Mouse (Mus musculus) forebrain, embryonic 11.5 days (tissue): ENCODE results near the gene Apol7a. TPM values are rescaled to one million over a fixed set of nuclear protein-coding genes. Genes with fewer than 3 reads are reported as not detected.
A peak's percentile ranks its signal among the peaks of the same experiment; 100 is the strongest.

Source experiments
- ATAC-seq: fragments of 200-750 bp; cut with Nextera tagmentation; replicated peaks from 2 replicates; pipeline ENCODE4 v1.8.0; 2017; ENCODE audit warnings: moderate TSS enrichment; ENCODE audit not compliant: low FRiP score
- DNase-seq: peaks from one replicate; pipeline ENCODE4 v3.0.0-alpha.2; 2017; ENCODE audit warnings: low spot score
- H3K27ac ChIP-seq: fragments of 300-500 bp; sonication (generic); 2 replicates; pipeline ENCODE4 v1.5.1; 2014; ENCODE audit warnings: low read depth, low read length
- H3K27me3 ChIP-seq: fragments of 300-500 bp; sonication (generic); 2 replicates; pipeline ENCODE4 v1.6.1; 2014; ENCODE audit warnings: mild to moderate bottlenecking, low read length, mixed read lengths; ENCODE audit not compliant: control insufficient read depth, insufficient read depth
- H3K36me3 ChIP-seq: fragments of 300-500 bp; sonication (generic); 2 replicates; pipeline ENCODE4 v1.6.1; 2014; ENCODE audit warnings: mild to moderate bottlenecking, low read length, moderate library complexity, mixed read lengths; ENCODE audit not compliant: control insufficient read depth, insufficient read depth
- H3K4me1 ChIP-seq: fragments of 300-500 bp; sonication (generic); replicated peaks from 2 replicates; pipeline ENCODE4 v1.6.1; 2014; ENCODE audit warnings: low read length, mixed read lengths; ENCODE audit not compliant: control insufficient read depth, insufficient read depth
- H3K4me2 ChIP-seq: fragments of 300-500 bp; sonication (generic); 2 replicates; pipeline ENCODE4 v1.6.1; 2014; ENCODE audit warnings: low read depth, mild to moderate bottlenecking, low read length, moderate library complexity, mixed read lengths; ENCODE audit not compliant: severe bottlenecking
- H3K4me3 ChIP-seq: fragments of 300-500 bp; sonication (generic); 2 replicates; pipeline ENCODE4 v1.5.1; 2014; ENCODE audit warnings: low read depth, low read length
- H3K9ac ChIP-seq: fragments of 300-500 bp; sonication (generic); 2 replicates; pipeline ENCODE4 v1.6.1; 2014; ENCODE audit warnings: low read length
- H3K9me3 ChIP-seq: fragments of 300-500 bp; sonication (generic); 2 replicates; pipeline ENCODE4 v1.6.1; 2016; ENCODE audit warnings: low read length, mixed read lengths; ENCODE audit not compliant: control insufficient read depth
- WGBS: fragments of 180-500 bp; shearing (Covaris S2); extraction: QIAGEN DNeasy Blood & Tissue Kit; methylation state at CpG from one replicate; pipeline ENCODE4 v1.1.7; 2014; 5-methylcytosine and 5-hydroxymethylcytosine counted together
- polyA plus RNA-seq: library from polyadenylated mRNA; unstranded; fragments of >200 nt; fragmentation: Nextera tagmentation; extraction: Ambion mirVana; gene quantifications from 2 replicates; pipeline ENCODE4 v1.2.1, GENCODE M21; 2014

Gene Apol7a
- polyA plus RNA-seq, 1 experiment from 2014 or later, result not detected

GRCm38 (mm10) chr15:77382271-77382850 is 16.5 kb downstream of the Apol7a start:
- no peak overlapping the region for H3K4me2 ChIP-seq
- 87% methylated on average over 10 of the region's 11 CpGs for WGBS

GRCm38 (mm10) chr15:77381481-77381880 is 17.4 kb downstream of the Apol7a start:
- Histone ChIP-seq H3K27me3 (no peaks in the 10 kb centered on the region), H3K27ac (no peak overlapping the region), H3K4me2 (no peak overlapping the region), H3K9ac (no peak overlapping the region), H3K36me3 (no peaks in the 10 kb centered on the region), H3K4me1 (no peaks in the 10 kb centered on the region), H3K9me3 (no peaks in the 10 kb centered on the region), H3K4me3 (no peak overlapping the region)
- DNase-seq (no peak), ATAC-seq (no peak)
- 86% methylated on average over 6 of the region's 6 CpGs for WGBS

More at GRCm38 (mm10) chr15:77382271-77382850, 16.5 kb downstream of the Apol7a start:
- H3K4me3 ChIP-seq, result no peak overlapping the region
- no peaks in the 10 kb centered on the region for H3K9me3 ChIP-seq
- H3K27me3 ChIP-seq, result no peaks in the 10 kb centered on the region
- no peaks in the 10 kb centered on the region for H3K36me3 ChIP-seq
- no peaks in the 10 kb centered on the region for H3K4me1 ChIP-seq
- H3K27ac ChIP-seq, result no peak overlapping the region
- DNase-seq (no peak), ATAC-seq (no peak)
- no peak overlapping the region for H3K9ac ChIP-seq

GRCm38 (mm10) chr15:77379921-77380320 is 19.0 kb downstream of the Apol7a start:
- Histone ChIP-seq H3K4me3 (no peak overlapping the region), H3K4me1 (no peaks in the 10 kb centered on the region), H3K27me3 (no peaks in the 10 kb centered on the region), H3K27ac (no peak overlapping the region), H3K9ac (no peak overlapping the region), H3K9me3 (no peaks in the 10 kb centered on the region), H3K4me2 (no peak overlapping the region), H3K36me3 (no peaks in the 10 kb centered on the region)
- WGBS, result 38% methylated on average over 4 of the region's 4 CpGs
- ATAC-seq (no peak), DNase-seq (no peak)

GRCm38 (mm10) chr15:77377419-77377818 is 21.5 kb downstream of the Apol7a start:
- no peak for ATAC-seq
- Histone ChIP-seq H3K9ac (no peak overlapping the region), H3K27me3 (no peaks in the 10 kb centered on the region), H3K4me3 (no peak overlapping the region), H3K27ac (no peak overlapping the region), H3K9me3 (no peaks in the 10 kb centered on the region), H3K4me2 (no peak overlapping the region), H3K4me1 (no peaks in the 10 kb centered on the region), H3K36me3 (no peaks in the 10 kb centered on the region)
- no peak for DNase-seq
- WGBS, result 95% methylated on average over 4 of the region's 4 CpGs

- H3K9ac ChIP-seq, result no peak overlapping the region
- ATAC-seq (no peak), DNase-seq (no peak)
- no peak overlapping the region for H3K4me2 ChIP-seq
- no peaks in the 10 kb centered on the region for H3K9me3 ChIP-seq
- no peaks in the 10 kb centered on the region for H3K36me3 ChIP-seq
- H3K27ac ChIP-seq, result no peak overlapping the region
- 88% methylated on average over 7 of the region's 7 CpGs for WGBS
- no peak overlapping the region for H3K4me3 ChIP-seq
- H3K4me1 ChIP-seq, result no peaks in the 10 kb centered on the region
- no peaks in the 10 kb centered on the region for H3K27me3 ChIP-seq
Observed at GRCm38 (mm10) chr15:77376920-77377319, 22.0 kb downstream of the Apol7a start.

GRCm38 (mm10) chr15:77370588-77370987 is 28.3 kb downstream of the Apol7a start:
- DNase-seq (no peak), ATAC-seq (no peak)
- no peak overlapping the region for H3K9ac ChIP-seq
- WGBS, result 92% methylated on average over 8 of the region's 8 CpGs
- no peak overlapping the region for H3K27ac ChIP-seq
- H3K4me1 ChIP-seq, result peaks cover 2% of the 10 kb centered on the region; the same call in 1 of the 2 replicates
- no peak overlapping the region for H3K4me2 ChIP-seq
- H3K9me3 ChIP-seq, result no peaks in the 10 kb centered on the region
- no peak overlapping the region for H3K4me3 ChIP-seq
- H3K36me3 ChIP-seq, result no peaks in the 10 kb centered on the region
- H3K27me3 ChIP-seq, result no peaks in the 10 kb centered on the region

GRCm38 (mm10) chr15:77369981-77370380 is 28.9 kb downstream of the Apol7a start:
- no peak overlapping the region for H3K4me3 ChIP-seq
- WGBS, result 95% methylated on average over 21 of the region's 21 CpGs
- no peaks in the 10 kb centered on the region for H3K9me3 ChIP-seq
- H3K9ac ChIP-seq, result no peak overlapping the region
- no peak overlapping the region for H3K27ac ChIP-seq
- H3K4me2 ChIP-seq, result no peak overlapping the region
- no peak for ATAC-seq
- DNase-seq, result no peak
- no peaks in the 10 kb centered on the region for H3K27me3 ChIP-seq
- peaks cover 2% of the 10 kb centered on the region; the same call in 1 of the 2 replicates for H3K4me1 ChIP-seq
- H3K36me3 ChIP-seq, result no peaks in the 10 kb centered on the region

- Histone ChIP-seq H3K9ac (no peak overlapping the region), H3K4me2 (no peak overlapping the region), H3K36me3 (no peaks in the 10 kb centered on the region), H3K4me1 (peaks cover 2% of the 10 kb centered on the region), H3K4me3 (no peak overlapping the region), H3K27ac (no peak overlapping the region), H3K27me3 (no peaks in the 10 kb centered on the region), H3K9me3 (no peaks in the 10 kb centered on the region)
- ATAC-seq (no peak), DNase-seq (no peak)
- 90% methylated on average over 12 of the region's 12 CpGs for WGBS
Observed at GRCm38 (mm10) chr15:77368818-77369320, 30.0 kb downstream of the Apol7a start.

GRCm38 (mm10) chr15:77368148-77368547 is 30.8 kb downstream of the Apol7a start:
- Histone ChIP-seq H3K27ac (no peak overlapping the region), H3K4me1 (peaks cover 5% of the 10 kb centered on the region), H3K9ac (no peak overlapping the region; the same call in 1 of the 2 replicates), H3K27me3 (no peaks in the 10 kb centered on the region), H3K9me3 (no peaks in the 10 kb centered on the region), H3K36me3 (no peaks in the 10 kb centered on the region), H3K4me3 (no peak overlapping the region), H3K4me2 (peak overlapping the region; percentile 1; the same call in 1 of the 2 replicates)
- ATAC-seq (peak; percentile 60), DNase-seq (peak; percentile 96)
- 1% methylated on average over 13 of the region's 13 CpGs for WGBS
